Comparison of ENCODE assay signal across 39 mouse cellular contexts in the genomic region with DNA sequence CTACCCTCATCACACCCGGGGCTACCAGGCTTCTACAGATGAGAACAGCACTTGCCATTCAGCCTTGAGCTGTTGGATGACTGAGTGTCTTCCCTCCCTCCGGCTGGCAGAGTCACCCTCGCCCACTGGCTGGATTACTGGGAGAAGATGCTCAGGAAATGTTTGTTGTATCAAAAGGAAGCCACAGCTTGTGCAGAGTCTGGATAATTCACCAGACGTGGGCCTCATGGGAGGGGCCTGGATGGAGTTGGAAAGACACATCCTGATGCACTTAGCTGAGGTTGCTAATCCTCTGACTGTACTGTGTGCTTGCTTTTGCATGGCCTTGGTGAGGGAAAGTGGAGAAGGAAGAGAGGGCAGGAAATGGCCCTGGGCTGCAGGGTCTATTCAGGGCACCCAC. TPM values are rescaled to one million over a fixed set of nuclear protein-coding genes. Genes with fewer than 3 reads are reported as not detected.
DNase-seq lines count a peak whose midpoint lies in the region; ATAC-seq and TF ChIP-seq lines count a peak whose summit lies in the region.
"Had no signal": no experiment of that assay in that cellular context is flagged by ENCODE, and none has a peak within 500 bp of the region (broad histone marks: within the 10 kb centered on the region; RNA-seq: fewer than 3 reads in every experiment).

No protein-coding gene starts in this region.

- H3K4me2 ChIP-seq in liver, embryonic 16.5 days (ENCODE audit: low read depth, low read length), result no peak overlapping the region
- no peak overlapping the region for H3K4me2 ChIP-seq in kidney, embryonic 15.5 days
- H3K4me2 ChIP-seq: hindbrain, embryonic 12.5 days; intestine, embryonic 15.5 days; limb, embryonic 12.5 days; liver, embryonic 13.5 days; midbrain, embryonic 15.5 days; neural tube, embryonic 15.5 days had no signal

- ATAC-seq in liver, embryonic 16.5 days (ENCODE audit: low read depth), result peak; percentile 6; the same call in 1 of the 2 replicates
- no peak for ATAC-seq in kidney, embryonic 15.5 days (replicated peaks; ENCODE audit: low FRiP score)
- ATAC-seq: forebrain, embryonic 16.5 days; hindbrain, postnatal 0 days; intestine, embryonic 15.5 days; midbrain, embryonic 15.5 days; Patski had no signal

- TF ChIP-seq POLR2A in cerebellum, adult 2 months (IDR thresholded peaks at IDR 0.05; ENCODE audit: borderline replicate concordance, insufficient read depth, low read length), result no peak

- no peak overlapping the region for H3K4me3 ChIP-seq in cerebellum, adult 2 months (replicated peaks; ENCODE audit: insufficient read depth, low read depth, low read length)
- no peak overlapping the region for H3K4me3 ChIP-seq in liver, embryonic 16.5 days (ENCODE audit: low read depth, low read length)
- no peak overlapping the region for H3K4me3 ChIP-seq in kidney, embryonic 15.5 days (replicated peaks)
- H3K4me3 ChIP-seq: erythroblast, embryonic 14.5 days; hindbrain, embryonic 12.5 days; intestine, embryonic 15.5 days; left cerebral cortex, adult 2 months; limb, embryonic 12.5 days; liver, embryonic 13.5 days; midbrain, embryonic 15.5 days; neural tube, embryonic 15.5 days had no signal

- no peak for TF ChIP-seq CTCF in cerebellum, adult 2 months (IDR thresholded peaks at IDR 0.05; ENCODE audit: borderline replicate concordance, insufficient read depth, low read depth, low read length)

- intact Hi-C loops in heart, postnatal 25 days (cut with DNase I), result no loop called here

- peaks cover 14% of the 10 kb centered on the region for H3K4me1 ChIP-seq in cerebellum, adult 2 months (ENCODE audit: control insufficient read depth, insufficient read depth, low read length)
- H3K4me1 ChIP-seq in liver, embryonic 16.5 days (ENCODE audit: control insufficient read depth, low read depth, low read length), result peaks cover 18% of the 10 kb centered on the region
- H3K4me1 ChIP-seq in kidney, embryonic 15.5 days, result peaks cover 12% of the 10 kb centered on the region

- no peaks in the 10 kb centered on the region for H3K27me3 ChIP-seq in cerebellum, adult 2 months (ENCODE audit: control insufficient read depth, insufficient read depth, low read length)
- H3K27me3 ChIP-seq in liver, embryonic 16.5 days (ENCODE audit: control insufficient read depth, insufficient read depth, low read depth, low read length), result no peaks in the 10 kb centered on the region; the same call in 1 of the 2 replicates
- H3K27me3 ChIP-seq in kidney, embryonic 15.5 days, result peaks cover 36% of the 10 kb centered on the region
- H3K27me3 ChIP-seq: intestine, embryonic 15.5 days; midbrain, embryonic 15.5 days; neural tube, embryonic 15.5 days; Patski had no signal

- DNase-seq in cerebellum, adult 9-11 months, result peak; percentile 11
- no peak for DNase-seq in cerebellum, adult 2 months
- DNase-seq in liver, result no peak
- DNase-seq in right cerebral cortex, adult 18-20 months, result peak; percentile 47
- DNase-seq in right cerebral cortex, postnatal 36 days (ENCODE audit: low spot score in 2 of 2), result no peak
- DNase-seq in heart, postnatal 25 days (ENCODE audit: low spot score), result no peak
- DNase-seq: adrenal gland, postnatal 14 days; cerebellum, adult 11-12 months; gastrocnemius, postnatal 10 days; heart, postnatal 36 days; kidney, adult 9 months; kidney, postnatal 14 days; liver, embryonic 13.5 days; retina, postnatal 1 day; right cerebral cortex, postnatal 25 days; spleen, adult 18-20 months; thymus, postnatal 14 days had no signal

- H3K9me3 ChIP-seq in liver, embryonic 16.5 days (replicated peaks; ENCODE audit: control insufficient read depth, low read length), result no peaks in the 10 kb centered on the region
- H3K9me3 ChIP-seq in kidney, embryonic 15.5 days (replicated peaks), result no peaks in the 10 kb centered on the region
- H3K9me3 ChIP-seq: hindbrain, embryonic 12.5 days; intestine, embryonic 15.5 days; limb, embryonic 12.5 days; liver, embryonic 13.5 days; midbrain, embryonic 15.5 days; neural tube, embryonic 15.5 days had no signal

- H3K27ac ChIP-seq in cerebellum, adult 2 months (ENCODE audit: insufficient read depth, low read length), result no peak overlapping the region
- H3K27ac ChIP-seq in liver, embryonic 16.5 days (ENCODE audit: low read length), result no peak overlapping the region
- no peak overlapping the region for H3K27ac ChIP-seq in kidney, embryonic 15.5 days
- H3K27ac ChIP-seq: hindbrain, embryonic 12.5 days; hindbrain, postnatal 0 days; intestine, embryonic 15.5 days; left cerebral cortex, adult 2 months; limb, embryonic 12.5 days; midbrain, embryonic 15.5 days; neural tube, embryonic 15.5 days had no signal

- no peak overlapping the region for H3K9ac ChIP-seq in liver, embryonic 16.5 days (ENCODE audit: low read depth, low read length)
- no peak overlapping the region for H3K9ac ChIP-seq in kidney, embryonic 15.5 days
- H3K9ac ChIP-seq: hindbrain, embryonic 12.5 days; intestine, embryonic 15.5 days; limb, embryonic 12.5 days; liver, embryonic 13.5 days; midbrain, embryonic 15.5 days; neural tube, embryonic 15.5 days had no signal

- WGBS in cerebellum, adult 2 months, result 85% methylated on average over 4 of the region's 4 CpGs
- 49% methylated on average over 4 of the region's 4 CpGs for WGBS in liver, embryonic 16.5 days (ENCODE audit: insufficient replicate concordance)
- WGBS in kidney, embryonic 15.5 days, result 81% methylated on average over 4 of the region's 4 CpGs

- H3K36me3 ChIP-seq in liver, embryonic 16.5 days (ENCODE audit: control insufficient read depth, insufficient read depth), result no peaks in the 10 kb centered on the region
- no peaks in the 10 kb centered on the region for H3K36me3 ChIP-seq in kidney, embryonic 15.5 days
- H3K36me3 ChIP-seq: hindbrain, embryonic 12.5 days; intestine, embryonic 15.5 days; limb, embryonic 12.5 days; midbrain, embryonic 15.5 days; neural tube, embryonic 15.5 days had no signal

RNA-seq across cellular contexts. Expression of gene Ccdc9b, which starts 6.4 kb away (rescaled TPM):
- polyA plus RNA-seq in cerebellum, adult 2 months (2012; rRNA removed), result 8.3 and 8.5 TPM in 2 replicates
- 0.26 and 0.37 TPM in 2 replicates for polyA plus RNA-seq in liver, embryonic 16.5 days (2015; fragmentation: Nextera tagmentation; extraction: Ambion mirVana)
- 10 to 100 TPM; 23.0 to 24.2 TPM for total RNA-seq in heart, postnatal 25 days (2021)
- 1.0 and 1.2 TPM in 2 replicates for polyA plus RNA-seq in kidney, embryonic 15.5 days (2015; fragmentation: Nextera tagmentation; extraction: Ambion mirVana)
- polyA plus RNA-seq: erythroblast, embryonic 14.5 days had no signal

RNA-seq across cellular contexts. Expression of gene Inafm2, which starts 10.5 kb away (rescaled TPM):
- polyA plus RNA-seq in cerebellum, adult 2 months (2012; rRNA removed), result 21.8 and 22.0 TPM in 2 replicates
- 12.0 and 12.1 TPM in 2 replicates for polyA plus RNA-seq in liver, embryonic 16.5 days (2015; fragmentation: Nextera tagmentation; extraction: Ambion mirVana)
- 10 to 100 TPM; 26.7 to 32.4 TPM for total RNA-seq in heart, postnatal 25 days (2021)
- polyA plus RNA-seq in kidney, embryonic 15.5 days (2015; fragmentation: Nextera tagmentation; extraction: Ambion mirVana), result 14.0 and 15.6 TPM in 2 replicates

RNA-seq across cellular contexts. Expression of gene Phgr1, which starts 16.5 kb away (rescaled TPM):
- polyA plus RNA-seq in cerebellum, adult 2 months (2012; rRNA removed), result not detected in 2 replicates
- 0.85 TPM in 1 of 2 replicates, not detected in the other for polyA plus RNA-seq in liver, embryonic 16.5 days (2015; fragmentation: Nextera tagmentation; extraction: Ambion mirVana)
- not detected for total RNA-seq in heart, postnatal 25 days (2021)
- 1.1 TPM in 1 of 2 replicates, not detected in the other for polyA plus RNA-seq in kidney, embryonic 15.5 days (2015; fragmentation: Nextera tagmentation; extraction: Ambion mirVana)
- total RNA-seq: adrenal gland, postnatal 14 days; gastrocnemius, postnatal 10 days; granulocyte monocyte progenitor cell, adult 5-6 weeks; heart, postnatal 36 days; hindbrain, postnatal 0 days; layer of hippocampus, adult 18-20 months; layer of hippocampus, postnatal 14 days; left cerebral cortex, adult 2 months; left cerebral cortex, postnatal 25 days; megakaryocyte-erythroid progenitor cell, adult 5-6 weeks; MEL had no signal
- polyA plus RNA-seq: cortical plate, adult 2 months; erythroblast, embryonic 14.5 days; forebrain, embryonic 11.5 days; forebrain, embryonic 16.5 days; heart, embryonic 14.5 days; hindbrain, embryonic 12.5 days; hindbrain, postnatal 0 days; limb, embryonic 12.5 days; liver, embryonic 13.5 days; midbrain, embryonic 15.5 days; neural tube, embryonic 15.5 days; Patski; urinary bladder, adult 2 months had no signal

RNA-seq across cellular contexts. Expression of gene Disp2, which starts 23.4 kb away (rescaled TPM):
- 212 and 227 TPM in 2 replicates for polyA plus RNA-seq in cerebellum, adult 2 months (2012; rRNA removed)
- 0.19 TPM in 2 replicates for polyA plus RNA-seq in liver, embryonic 16.5 days (2015; fragmentation: Nextera tagmentation; extraction: Ambion mirVana)
- under 1 TPM in 1 of 2 experiments, not detected in 1; 0.03 TPM for total RNA-seq in heart, postnatal 25 days (2021)
- polyA plus RNA-seq in kidney, embryonic 15.5 days (2015; fragmentation: Nextera tagmentation; extraction: Ambion mirVana), result 0.40 and 2.1 TPM in 2 replicates
- total RNA-seq: granulocyte monocyte progenitor cell, adult 5-6 weeks; megakaryocyte-erythroid progenitor cell, adult 5-6 weeks had no signal
- polyA plus RNA-seq: erythroblast, embryonic 14.5 days had no signal

RNA-seq across cellular contexts. Expression of gene Plcb2, which starts 27.9 kb away (rescaled TPM):
- polyA plus RNA-seq in cerebellum, adult 2 months (2012; rRNA removed), result 0.86 and 0.97 TPM in 2 replicates
- 2.3 and 3.0 TPM in 2 replicates for polyA plus RNA-seq in liver, embryonic 16.5 days (2015; fragmentation: Nextera tagmentation; extraction: Ambion mirVana)
- total RNA-seq in heart, postnatal 25 days (2021), result 1 to 10 TPM; 1.9 to 2.8 TPM
- polyA plus RNA-seq in kidney, embryonic 15.5 days (2015; fragmentation: Nextera tagmentation; extraction: Ambion mirVana), result 1.5 and 1.9 TPM in 2 replicates

Comparison
In these comparisons a context has a peak if more than half of its experiments do, and no peak if none do; other contexts are left out.
1. DNase-seq: peak in cerebellum, adult 9-11 months (single experiment) and right cerebral cortex, adult 18-20 months (single experiment); none in cerebellum, adult 2 months (0 of 2), liver (single experiment), right cerebral cortex, postnatal 36 days (0 of 2) and heart, postnatal 25 days (single experiment).